Mouse (Mus musculus) liver, adult 2 months (tissue): ENCODE results near the gene Chdh. TPM values are rescaled to one million over a fixed set of nuclear protein-coding genes. Genes with fewer than 3 reads are reported as not detected.

Experiments
- DNase-seq: peaks from one replicate; pipeline ENCODE4 v3.0.0-alpha.2; 2011; ENCODE audit warnings: low read depth, low spot score; ENCODE audit errors: extremely low read depth
- H3K27ac ChIP-seq: fragments of 200-500 bp; replicated peaks from 2 replicates; pipeline ENCODE4 v1.5.1; 2012; ENCODE audit warnings: low read depth, mild to moderate bottlenecking, control low read depth, inconsistent platforms, low read length; ENCODE audit not compliant: insufficient read depth
- H3K27me3 ChIP-seq: fragments of 200-500 bp; 2 replicates; pipeline ENCODE4 v1.6.1; 2012; ENCODE audit warnings: mild to moderate bottlenecking, moderate library complexity, low read length, inconsistent platforms; ENCODE audit not compliant: control insufficient read depth, insufficient read depth
- H3K36me3 ChIP-seq: fragments of 200-500 bp; 2 replicates; pipeline ENCODE4 v1.6.1; 2012; ENCODE audit warnings: low read length, inconsistent platforms; ENCODE audit not compliant: control insufficient read depth, insufficient read depth
- H3K4me1 ChIP-seq: fragments of 200-500 bp; 2 replicates; pipeline ENCODE4 v1.6.1; 2011; ENCODE audit warnings: low read length; ENCODE audit not compliant: control insufficient read depth, insufficient read depth
- H3K4me3 ChIP-seq: fragments of 200-500 bp; 2 replicates; pipeline ENCODE4 v1.5.1; 2011; ENCODE audit warnings: low read depth, mild to moderate bottlenecking, control low read depth, low read length, moderate library complexity; ENCODE audit not compliant: insufficient read depth
- H3K79me2 ChIP-seq: fragments of 200-500 bp; 2 replicates; pipeline ENCODE4 v1.6.1; 2012; ENCODE audit warnings: inconsistent platforms, mild to moderate bottlenecking, low read length, moderate library complexity; ENCODE audit not compliant: control insufficient read depth, insufficient read depth
- H3K9ac ChIP-seq: fragments of 200-500 bp; 2 replicates; pipeline ENCODE4 v1.6.1; 2012; ENCODE audit warnings: low read depth, mild to moderate bottlenecking, control low read depth, inconsistent platforms, low read length
- CTCF ChIP-seq: fragments of 200-500 bp; IDR thresholded peaks from 2 replicates; pipeline ENCODE4 v1.5.1; 2011; ENCODE audit warnings: low read depth, low read length, control low read depth
- POLR2A ChIP-seq: fragments of 200-500 bp; IDR thresholded peaks from 2 replicates; pipeline ENCODE4 v1.6.1; 2011; ENCODE audit warnings: low read length, control low read depth; ENCODE audit not compliant: insufficient read depth; ENCODE audit errors: extremely low read depth
- WGBS: fragments of 180-500 bp; shearing (Covaris S2); methylation state at CpG from one replicate; pipeline ENCODE4 v1.1.7; 2018; 5-methylcytosine and 5-hydroxymethylcytosine counted together
- polyA plus RNA-seq: library from polyadenylated mRNA; depleted of rRNA; stranded (reverse); fragments of >200 nt; gene quantifications from 2 replicates; pipeline ENCODE4 v1.2.3, GENCODE M21; 2012; rRNA removed
- total RNA-seq: library from RNA; depleted of rRNA; stranded (reverse); fragments of >200 nt; gene quantifications from 2 replicates; pipeline ENCODE4 v1.2.3, GENCODE M21; 2014; rRNA removed

Chdh gene
- total and polyA plus RNA-seq, 2 experiments = 48.1 to 75.5 TPM

DNA sequence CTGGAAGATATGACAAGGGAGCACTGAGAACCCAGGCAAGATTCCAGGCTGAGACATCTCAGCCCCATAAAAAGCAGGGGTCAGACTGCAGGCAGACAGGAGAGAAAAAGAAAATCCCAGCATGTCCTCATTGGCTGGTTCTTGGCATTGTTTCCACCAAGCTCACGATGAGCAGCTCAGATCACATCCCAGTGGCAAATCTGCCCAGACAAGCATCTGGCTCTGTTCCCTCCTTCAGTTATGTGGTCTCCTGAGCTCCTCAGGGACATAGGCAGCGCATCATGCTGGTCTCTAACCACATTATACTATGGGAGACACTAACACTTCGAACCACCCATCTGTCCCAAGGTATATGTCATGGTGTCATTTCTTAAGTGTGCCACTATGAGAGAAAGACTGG is 59.7 kb downstream of the Chdh start:
- Histone ChIP-seq H3K79me2 (no peaks in the 10 kb centered on the region), H3K4me3 (no peak overlapping the region), H3K27me3 (no peaks in the 10 kb centered on the region), H3K4me1 (no peaks in the 10 kb centered on the region), H3K27ac (no peak overlapping the region), H3K9ac (no peak overlapping the region), H3K36me3 (no peaks in the 10 kb centered on the region)
- 87% methylated on average over 3 of the region's 3 CpGs for WGBS
- DNase-seq = no peak
- TF ChIP-seq CTCF (no peak), POLR2A (no peak)

GRCm38 (mm10) chr14:30075268-30075887 is 66.6 kb downstream of the Chdh start:
- Histone ChIP-seq H3K27ac (no peak overlapping the region), H3K4me3 (no peak overlapping the region), H3K4me1 (no peaks in the 10 kb centered on the region), H3K36me3 (no peaks in the 10 kb centered on the region), H3K79me2 (no peaks in the 10 kb centered on the region), H3K9ac (no peak overlapping the region), H3K27me3 (no peaks in the 10 kb centered on the region)
- TF ChIP-seq POLR2A = no peak
- TF ChIP-seq CTCF = no peak
- 77% methylated on average over 7 of the region's 7 CpGs for WGBS
- no peak for DNase-seq

- H3K27ac ChIP-seq = no peak overlapping the region
- 78% methylated on average over 15 of the region's 15 CpGs for WGBS
- H3K36me3 ChIP-seq = no peaks in the 10 kb centered on the region
- H3K4me3 ChIP-seq = no peak overlapping the region
- H3K9ac ChIP-seq = no peak overlapping the region
- no peak for DNase-seq
- TF ChIP-seq CTCF = no peak
- no peak for TF ChIP-seq POLR2A
- H3K79me2 ChIP-seq = no peaks in the 10 kb centered on the region
- no peaks in the 10 kb centered on the region for H3K27me3 ChIP-seq
- H3K4me1 ChIP-seq = no peaks in the 10 kb centered on the region
Measured at GRCm38 (mm10) chr14:30078115-30078808, 69.4 kb downstream of the Chdh start.

- Histone ChIP-seq H3K4me1 (no peaks in the 10 kb centered on the region), H3K27ac (no peak overlapping the region), H3K79me2 (no peaks in the 10 kb centered on the region), H3K9ac (no peak overlapping the region), H3K27me3 (no peaks in the 10 kb centered on the region), H3K4me3 (no peak overlapping the region), H3K36me3 (no peaks in the 10 kb centered on the region)
- TF ChIP-seq POLR2A = no peak
- TF ChIP-seq CTCF = no peak
- WGBS = 61% methylated on average over 4 of the region's 4 CpGs
- no peak for DNase-seq
Measured at GRCm38 (mm10) chr14:30079729-30080128, 70.9 kb downstream of the Chdh start.

Other genes with a start within 250 kb of the Chdh start
- gene Selenok, start 40.7 kb upstream of the Chdh start, total RNA-seq = 91.5 and 106 TPM in 2 replicates
- gene Selenok, start 40.7 kb upstream of the Chdh start, polyA plus RNA-seq = 35.8 and 40.8 TPM in 2 replicates
- gene Actr8, start 30.7 kb upstream of the Chdh start, total RNA-seq = 35.6 and 37.3 TPM in 2 replicates
- gene Actr8, start 30.7 kb upstream of the Chdh start, polyA plus RNA-seq = 10.5 and 11.3 TPM in 2 replicates
- 7.7 and 11.5 TPM in 2 replicates for gene Il17rb, start 127 bp upstream of the Chdh start, total RNA-seq
- gene Il17rb, start 127 bp upstream of the Chdh start, polyA plus RNA-seq = 3.1 and 8.2 TPM in 2 replicates